Mouse (Mus musculus): ENCODE measurements around the gene Lca5l.

Lca5l gene

GRCm38 (mm10) chr16:96126684-96127171 is 65.3 kb downstream of the Lca5l start:
- intact Hi-C loops (cut with DNase I), result no loop called here

GRCm38 (mm10) chr16:96120022-96120623 is 71.9 kb downstream of the Lca5l start:
- intact Hi-C loops (cut with DNase I), result no loop called here

GRCm38 (mm10) chr16:96114729-96115128 is 77.3 kb downstream of the Lca5l start:
- intact Hi-C loops (cut with DNase I), result loop anchor here (10.0 kb wide), 1 partner anchor 230 kb away; no protein-coding TSS in a partner anchor

DNA sequence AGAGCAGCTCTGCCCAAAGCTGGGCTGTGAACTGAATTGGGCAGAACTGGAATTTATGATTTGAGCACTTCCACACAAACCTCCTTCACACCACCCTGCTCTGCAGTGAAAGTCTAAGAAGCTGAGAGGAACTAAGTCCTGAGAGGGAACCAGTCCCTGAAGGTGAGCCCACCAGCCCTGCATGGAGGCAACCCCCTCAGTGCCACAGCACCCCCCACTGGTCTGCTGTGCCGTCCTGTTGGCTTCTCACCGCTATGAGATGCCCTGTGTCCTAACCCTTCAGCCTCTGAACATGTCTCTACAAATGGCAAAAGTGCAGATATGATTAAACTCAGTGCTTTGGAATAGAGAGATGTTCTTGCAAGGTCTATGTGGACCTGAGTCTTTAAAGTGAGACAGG is 79.3 kb downstream of the Lca5l start:
- intact Hi-C loops (cut with DNase I), result loop anchor here (10.0 kb wide), 1 partner anchor 232 kb away; no protein-coding TSS in a partner anchor

- intact Hi-C loops (cut with DNase I), result loop anchor here (10.0 kb wide), 1 partner anchor 234 kb away; no protein-coding TSS in a partner anchor
These were observed 81.3 kb downstream of the Lca5l start for GRCm38 (mm10) chr16:96110655-96111345.

DNA sequence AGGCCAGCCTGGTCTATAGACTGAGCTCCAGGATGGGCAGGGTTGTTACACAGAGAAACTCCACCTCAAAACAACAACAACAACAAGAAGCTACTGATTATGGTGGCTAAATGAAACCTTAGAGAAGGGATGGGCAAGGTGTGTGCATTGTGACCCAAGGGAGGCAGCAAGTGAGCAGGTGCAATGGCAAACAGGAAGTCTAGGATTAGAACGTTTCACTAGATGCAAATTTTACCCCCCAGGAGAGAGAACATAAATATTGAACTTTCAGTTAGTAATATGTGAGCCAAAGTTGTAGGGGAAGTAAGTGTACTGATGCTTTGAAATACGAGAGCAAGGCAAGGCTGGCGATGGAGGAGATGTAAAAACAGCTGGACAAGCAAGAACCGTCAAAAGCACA is 82.4 kb downstream of the Lca5l start:
- intact Hi-C loops (cut with DNase I), result loop anchor here (10.0 kb wide), 1 partner anchor 235 kb away; no protein-coding TSS in a partner anchor

Data from adrenal gland (tissue).